Mouse (Mus musculus) MEL (cell line): ENCODE measurements around the gene Macrod1. TPM values are rescaled to one million over a fixed set of nuclear protein-coding genes. Genes with fewer than 3 reads are reported as not detected.

Experiments
- DNase-seq: peaks from one replicate; pipeline ENCODE4 v3.0.0; 2011; ENCODE audit warnings: low read depth, low spot score
- H3K27ac ChIP-seq: 2 replicates; pipeline ENCODE4 v1.5.1; 2012; ENCODE audit warnings: low read depth, mild to moderate bottlenecking, control low read depth, low read length, moderate library complexity; ENCODE audit not compliant: control insufficient read depth
- H3K27me3 ChIP-seq, 2 experiments: fragments of 150-350 bp in 1 of 2; sonication (generic) in 1 of 2; 2 replicates each; pipeline ENCODE4 v1.6.1; 2012; ENCODE audit warnings: low read length in 2 of 2, mild to moderate bottlenecking in 2 of 2, improper control_type of control experiment in 1 of 2, moderate library complexity in 1 of 2; ENCODE audit not compliant: insufficient read depth in 2 of 2, control insufficient read depth in 1 of 2
- H3K36me3 ChIP-seq, 2 experiments: 2 replicates each; pipeline ENCODE4 v1.6.1; 2012 to 2014; ENCODE audit warnings: low read length in 2 of 2, improper control_type of control experiment in 1 of 2, inconsistent platforms in 1 of 2, mild to moderate bottlenecking in 1 of 2; ENCODE audit not compliant: insufficient read depth in 2 of 2, control insufficient read depth in 1 of 2
- H3K4me1 ChIP-seq, 2 experiments: fragments of 150-350 bp in 1 of 2; sonication (generic) in 1 of 2; 2 replicates each; pipeline ENCODE4 v1.6.1; 2012; ENCODE audit warnings: low read length in 2 of 2, improper control_type of control experiment in 1 of 2, mild to moderate bottlenecking in 1 of 2; ENCODE audit not compliant: insufficient read depth in 2 of 2, control insufficient read depth in 1 of 2
- H3K4me3 ChIP-seq, 2 experiments: fragments of 150-350 bp in 1 of 2; sonication (generic) in 1 of 2; 2 replicates each; pipeline ENCODE4 v1.5.1; 2012; ENCODE audit warnings: low read depth in 2 of 2, low read length in 2 of 2, mild to moderate bottlenecking in 2 of 2, moderate library complexity in 2 of 2, control low read depth in 1 of 2, improper control_type of control experiment in 1 of 2; ENCODE audit not compliant: control insufficient read depth in 1 of 2, insufficient read depth in 1 of 2
- H3K79me2 ChIP-seq: 2 replicates; pipeline ENCODE4 v1.6.1; 2012; ENCODE audit warnings: mild to moderate bottlenecking, low read length, moderate library complexity; ENCODE audit not compliant: control insufficient read depth, poor library complexity, insufficient read depth
- H3K9ac ChIP-seq: 2 replicates; pipeline ENCODE4 v1.6.1; 2012; ENCODE audit warnings: low read depth, mild to moderate bottlenecking, control low read depth, low read length, moderate library complexity; ENCODE audit not compliant: control insufficient read depth, poor library complexity, severe bottlenecking
- H3K9me3 ChIP-seq: fragments of 150-350 bp; sonication (generic); replicated peaks from 2 replicates; pipeline ENCODE4 v1.6.1; 2012; ENCODE audit warnings: mild to moderate bottlenecking, low read length, improper control_type of control experiment, moderate library complexity; ENCODE audit not compliant: insufficient read depth
- BHLHE40 ChIP-seq: IDR thresholded peaks from 2 replicates; pipeline ENCODE4 v1.6.1; 2012; ENCODE audit warnings: low read depth, mild to moderate bottlenecking, inconsistent platforms, low read length, improper control_type of control experiment, borderline replicate concordance
- CHD2 ChIP-seq: IDR thresholded peaks from 2 replicates; pipeline ENCODE4 v1.6.1; 2011; ENCODE audit warnings: low read length, improper control_type of control experiment
- E2F4 ChIP-seq: IDR thresholded peaks from 2 replicates; pipeline ENCODE4 v1.6.1; 2011; ENCODE audit warnings: low read depth, low read length, improper control_type of control experiment, borderline replicate concordance
- EP300 ChIP-seq, 2 experiments: IDR thresholded peaks; 2 replicates each; pipeline ENCODE4 v1.6.1; 2011; ENCODE audit warnings: improper control_type of control experiment in 2 of 2, low read length in 2 of 2, low read depth in 1 of 2, mild to moderate bottlenecking in 1 of 2
- ETS1 ChIP-seq: IDR thresholded peaks from 2 replicates; pipeline ENCODE4 v1.6.1; 2012; ENCODE audit warnings: low read depth, mild to moderate bottlenecking, inconsistent platforms, low read length, improper control_type of control experiment, moderate library complexity
- HCFC1 ChIP-seq: IDR thresholded peaks from 2 replicates; pipeline ENCODE4 v1.6.1; 2012; ENCODE audit warnings: low read depth, mild to moderate bottlenecking, inconsistent platforms, low read length, improper control_type of control experiment, moderate library complexity
- JUND ChIP-seq: IDR thresholded peaks from 2 replicates; pipeline ENCODE4 v1.6.1; 2011; ENCODE audit warnings: low read depth, mild to moderate bottlenecking, improper control_type of control experiment, low read length
- KAT2A ChIP-seq: conservative IDR thresholded peaks from 2 replicates; pipeline ENCODE4 v1.6.1; 2012; ENCODE audit warnings: low read depth, low read length, improper control_type of control experiment, inconsistent platforms
- MAX ChIP-seq: IDR thresholded peaks from 2 replicates; pipeline ENCODE4 v1.6.1; 2011; ENCODE audit warnings: low read length, improper control_type of control experiment
- MXI1 ChIP-seq: IDR thresholded peaks from 2 replicates; pipeline ENCODE4 v1.6.1; 2011; ENCODE audit warnings: mild to moderate bottlenecking, low read depth, low read length, improper control_type of control experiment
- MYC ChIP-seq: IDR thresholded peaks from 2 replicates; pipeline ENCODE4 v1.6.1; 2011; ENCODE audit warnings: low read depth, mild to moderate bottlenecking, low read length, improper control_type of control experiment, moderate library complexity
- NELFE ChIP-seq: IDR thresholded peaks from 2 replicates; pipeline ENCODE4 v1.6.1; 2011; ENCODE audit warnings: low read depth, low read length, improper control_type of control experiment
- NRF1 ChIP-seq: IDR thresholded peaks from 2 replicates; pipeline ENCODE4 v1.6.1; 2014; ENCODE audit warnings: low read depth, mild to moderate bottlenecking, inconsistent platforms, low read length, improper control_type of control experiment, moderate library complexity; ENCODE audit not compliant: poor library complexity, insufficient read depth, severe bottlenecking
- POLR2A ChIP-seq, 2 experiments: IDR thresholded peaks; 2 replicates each; pipeline ENCODE4 v1.6.1; 2011 to 2012; ENCODE audit warnings: low read length in 2 of 2, mild to moderate bottlenecking in 2 of 2, control low read depth in 1 of 2, improper control_type of control experiment in 1 of 2, low read depth in 1 of 2, moderate library complexity in 1 of 2; ENCODE audit not compliant: control insufficient read depth in 1 of 2, insufficient read depth in 1 of 2, poor library complexity in 1 of 2
- SIN3A ChIP-seq: IDR thresholded peaks from 2 replicates; pipeline ENCODE4 v1.6.1; 2012; ENCODE audit warnings: low read length, improper control_type of control experiment, inconsistent platforms
- SMC3 ChIP-seq: IDR thresholded peaks from 2 replicates; pipeline ENCODE4 v1.6.1; 2011; ENCODE audit warnings: low read depth, low read length, improper control_type of control experiment
- TBP ChIP-seq: IDR thresholded peaks from 2 replicates; pipeline ENCODE4 v1.8.0; 2011; ENCODE audit warnings: low read depth, low read length, improper control_type of control experiment
- TCF12 ChIP-seq: IDR thresholded peaks from 2 replicates; pipeline ENCODE4 v1.6.1; 2014; ENCODE audit warnings: low read depth, mild to moderate bottlenecking, inconsistent platforms, low read length, improper control_type of control experiment, moderate library complexity
- USF1 ChIP-seq: IDR thresholded peaks from 2 replicates; pipeline ENCODE4 v1.6.1; 2014; ENCODE audit warnings: low read depth, mild to moderate bottlenecking, inconsistent platforms, low read length, improper control_type of control experiment, moderate library complexity
- USF2 ChIP-seq, 2 experiments: IDR thresholded peaks; 2 replicates each; pipeline ENCODE4 v1.6.1; 2011 to 2012; ENCODE audit warnings: improper control_type of control experiment in 2 of 2, low read length in 2 of 2, borderline replicate concordance in 1 of 2, inconsistent platforms in 1 of 2, low read depth in 1 of 2, mild to moderate bottlenecking in 1 of 2; ENCODE audit not compliant: insufficient read depth in 1 of 2
- polyA plus RNA-seq, 2 experiments: library from polyadenylated mRNA; stranded (reverse) in 1 of 2; unstranded in 1 of 2; fragments of >175 nt in 1 of 2; fragments of >200 nt in 1 of 2; gene quantifications; 2 replicates each; pipeline versions ENCODE4 v1.2.1 to v1.2.4; 2012; ENCODE audit warnings: low replicate concordance in 2 of 2, low read depth in 1 of 2; ENCODE audit not compliant: insufficient read length in 2 of 2, insufficient read depth in 1 of 2, missing spikeins in 1 of 2
- total RNA-seq: library from RNA; depleted of rRNA; stranded (reverse); fragments of 300-350 nt; gene quantifications from 2 replicates; pipeline ENCODE4 v1.2.3, GENCODE M21; 2012; rRNA removed

Gene Macrod1
- total RNA-seq: 1.9 and 4.5 TPM in 2 replicates
- polyA plus RNA-seq: 10 to 100 TPM in 1 of 2 experiments, not detected in 1; 15.7 TPM

- Histone ChIP-seq H3K27ac (0 out of 2 replicates have a peak within 1 kb of the TSS, but pooled peaks have one; percentile 3), H3K4me1 (peaks cover 0 to 13% of the 10 kb centered on the region in 2 experiments; a peak in 1 of 4 replicates), H3K79me2 (no peaks in the 10 kb centered on the region; the same call in 1 of the 2 replicates), H3K4me3 (peak within 1 kb of the TSS; percentile 62 to 76), H3K27me3 (no peaks in the 10 kb centered on the region), H3K9ac (peak within 1 kb of the TSS; percentile 73), H3K9me3 (no peaks in the 10 kb centered on the region), H3K36me3 (peaks cover 0 to 6% of the 10 kb centered on the region in 2 experiments; a peak in 2 of 4 replicates)
- DNase-seq: peak; percentile 90
- TF ChIP-seq NELFE (peak; percentile 66), MYC (peak; percentile 94), JUND (no peak), POLR2A (IDR thresholded peaks at IDR 0.05; ENCODE audit: control insufficient read depth in 1 of 2, insufficient read depth in 1 of 2, low read depth in 1 of 2, low read length in 2 of 2, poor library complexity in 1 of 2) (peak; percentile 22 to 68; a peak in 3 of 4 replicates), USF2 (IDR thresholded peaks at IDR 0.05; ENCODE audit: borderline replicate concordance in 1 of 2, insufficient read depth in 1 of 2, low read depth in 1 of 2, low read length in 2 of 2) (no peak), E2F4 (peak; percentile 64; the same call in 1 of the 2 replicates), TBP (peak; percentile 28; the same call in 1 of the 2 replicates), KAT2A (peak; percentile 56), NRF1 (peak; percentile 51; the same call in 1 of the 2 replicates), HCFC1 (peak; percentile 92), MXI1 (peak; percentile 98), USF1 (peak; percentile 45), BHLHE40 (peak; percentile 87), ETS1 (peak; percentile 32; the same call in 1 of the 2 replicates), SIN3A (peak; percentile 97), CHD2 (no peak), MAX (peak; percentile 94), SMC3 (no peak), EP300 (IDR thresholded peaks at IDR 0.05; ENCODE audit: low read depth in 1 of 2, low read length in 2 of 2) (no peak), TCF12 (peak; percentile 47; the same call in 1 of the 2 replicates)
Observed at GRCm38 (mm10) chr19:7056248-7057087, at the start of gene Macrod1. Gene Macrod1, plus strand, starts transcription at chr19:7056810.
